Mouse (Mus musculus) adrenal gland, postnatal 14 days (tissue): ENCODE results near the gene Trpd52l3. TPM values are rescaled to one million over a fixed set of nuclear protein-coding genes. Genes with fewer than 3 reads are reported as not detected.
A peak's percentile ranks its signal among the peaks of the same experiment; 100 is the strongest.

Experiments used
- DNase-seq: peaks from one replicate; pipeline ENCODE4 v3.0.0; 2021; ENCODE audit warnings: mixed read lengths
- total RNA-seq: library from RNA; stranded (reverse); gene quantifications from 2 replicates; pipeline ENCODE4 v1.2.3, GENCODE M21; 2021

The Trpd52l3 gene
- total RNA-seq, 1 experiment from 2014 or later: not detected

DNA sequence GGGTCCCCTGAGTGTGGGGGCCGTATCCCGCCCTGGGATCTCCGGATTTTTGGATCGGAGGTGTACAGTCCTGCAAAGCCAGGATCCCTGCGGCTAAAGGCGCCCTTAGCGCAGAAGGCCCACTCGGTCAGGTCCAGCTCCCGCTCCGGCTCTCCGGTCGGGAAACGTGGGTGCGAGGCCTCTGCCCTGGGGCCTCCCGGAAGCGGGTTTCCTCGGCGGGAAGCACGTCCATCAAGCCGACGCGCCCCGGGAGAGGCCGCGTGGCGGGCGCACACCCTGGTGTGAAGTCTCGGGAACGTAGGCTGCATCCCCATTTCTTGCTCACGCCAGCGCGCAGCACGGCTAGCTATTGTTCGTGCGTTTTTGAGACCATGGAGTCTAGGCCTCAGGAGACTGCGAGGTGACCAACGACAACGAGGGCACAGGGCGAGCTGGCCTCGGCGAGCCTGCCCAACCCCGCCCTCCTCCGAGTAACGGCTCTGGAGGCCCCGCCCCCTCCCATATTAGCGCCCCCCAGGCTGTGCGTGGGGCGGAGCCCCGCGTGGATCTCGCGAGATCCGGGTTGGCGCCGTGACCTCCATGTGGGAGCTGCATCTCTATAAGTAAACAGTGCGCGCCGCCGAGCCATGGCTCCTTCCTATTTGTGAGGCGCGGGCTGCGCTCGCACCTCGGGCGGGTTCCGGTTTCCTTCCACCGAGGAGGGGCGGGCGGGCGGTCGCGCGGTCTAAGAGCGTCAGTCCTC, 26.5 kb downstream of the Trpd52l3 start, which contains the start of gene Uhrf2:
Uhrf2 (plus strand) TSS at position 620 of the 742 bp plus-strand sequence.
- DNase-seq: peak; percentile 99

DNA sequence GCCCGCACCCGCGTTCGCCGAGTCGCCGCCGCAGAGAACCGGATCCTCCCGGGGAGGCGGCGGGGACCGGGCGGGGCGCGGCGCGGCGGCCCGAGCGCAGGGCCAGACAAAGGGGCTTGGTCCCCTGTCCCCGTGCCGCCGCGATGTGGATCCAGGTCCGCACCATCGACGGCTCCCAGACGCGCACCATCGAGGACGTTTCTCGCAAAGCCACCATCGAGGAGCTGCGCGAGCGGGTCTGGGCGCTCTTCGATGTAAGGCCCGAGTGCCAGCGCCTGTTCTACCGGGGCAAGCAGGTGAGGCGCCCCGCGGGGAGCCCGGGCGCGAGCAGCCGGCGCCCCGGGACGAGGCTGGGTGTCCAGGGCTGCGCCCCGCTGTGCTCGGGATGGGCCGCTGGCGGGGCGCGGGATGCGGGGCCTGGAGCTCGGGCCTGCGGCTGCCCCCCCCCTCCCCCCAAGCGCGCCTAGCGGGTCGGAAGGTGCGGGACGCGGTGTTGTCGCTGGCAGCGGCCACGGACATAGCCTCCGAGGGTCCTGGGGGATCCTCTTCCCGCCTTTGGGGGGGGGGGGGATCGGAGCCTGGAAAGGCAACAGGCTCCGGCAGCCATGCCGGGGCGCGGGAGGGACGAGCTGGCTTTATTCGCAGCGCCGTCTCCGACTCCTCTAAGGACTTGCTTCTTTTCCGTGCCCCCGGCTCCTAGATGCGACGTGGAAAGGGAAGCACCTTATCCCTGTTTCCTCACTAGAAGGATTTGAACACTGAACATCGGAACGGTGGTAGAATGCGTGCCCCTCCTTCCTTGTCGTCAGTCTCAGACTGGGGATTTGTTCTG, 27.3 kb downstream of the Trpd52l3 start:
- peak; percentile 34 for DNase-seq

DNA sequence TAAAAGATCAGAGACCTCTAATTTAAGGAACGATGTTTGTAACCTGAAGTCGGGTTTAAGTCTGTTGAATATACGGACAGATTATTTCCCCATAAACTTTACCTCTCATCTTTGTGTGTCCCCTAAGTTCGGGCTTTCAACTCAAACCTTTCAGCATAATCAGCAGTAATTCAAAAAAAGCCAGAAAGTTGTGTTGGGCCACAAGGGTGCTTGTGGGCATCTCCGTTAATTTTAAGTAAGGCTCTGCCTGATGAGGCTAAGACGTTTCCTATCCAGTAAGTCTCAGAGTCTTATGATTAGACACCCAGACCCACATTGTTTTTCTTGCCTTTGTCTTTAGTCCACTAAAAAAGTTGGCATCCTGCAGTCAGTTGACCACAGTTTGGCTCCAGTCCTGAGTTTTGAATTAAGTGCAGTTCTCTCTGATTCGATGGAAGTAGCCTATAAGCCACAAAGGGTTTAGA, 27.9 kb downstream of the Trpd52l3 start:
- DNase-seq: no peak

DNA sequence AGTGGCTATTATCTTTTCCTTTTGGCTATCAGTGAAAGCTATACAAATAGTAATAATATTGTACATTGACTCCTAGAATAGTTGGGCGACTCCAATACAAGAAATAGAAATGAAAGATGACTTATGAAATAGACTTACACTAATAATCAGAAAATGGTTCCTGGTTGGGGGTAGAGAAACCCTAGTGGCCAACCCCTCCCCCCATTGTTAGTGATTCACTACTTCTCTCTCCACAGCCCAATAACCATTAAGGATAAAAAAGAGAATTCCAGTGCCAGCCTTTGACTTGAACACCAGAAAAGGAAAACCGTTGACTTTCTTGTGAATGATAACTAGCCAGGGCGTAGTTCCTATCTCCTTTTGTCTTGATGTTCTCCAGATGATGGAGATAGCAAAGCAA, 28.6 kb downstream of the Trpd52l3 start:
- DNase-seq: no peak

DNA sequence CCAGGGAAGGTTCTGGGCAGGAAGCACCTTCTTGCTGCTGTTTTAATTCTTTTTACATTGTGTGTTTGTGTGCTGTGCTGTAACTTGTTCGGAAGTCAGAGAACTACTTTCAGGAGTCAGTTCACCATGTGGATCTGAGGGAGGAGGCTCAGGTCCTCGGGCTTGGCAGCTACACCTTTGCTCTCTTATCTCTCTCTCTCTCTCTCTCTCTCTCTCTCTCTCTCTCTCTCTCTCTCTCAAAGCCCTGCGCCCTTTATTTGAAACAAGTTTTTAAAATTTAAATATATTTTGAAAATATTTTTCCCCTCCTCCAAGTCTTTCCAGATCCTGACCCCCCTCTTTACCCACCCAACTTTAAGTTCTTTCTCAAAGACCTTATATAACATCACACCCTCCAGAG, 31.8 kb downstream of the Trpd52l3 start:
- DNase-seq: no peak

DNA sequence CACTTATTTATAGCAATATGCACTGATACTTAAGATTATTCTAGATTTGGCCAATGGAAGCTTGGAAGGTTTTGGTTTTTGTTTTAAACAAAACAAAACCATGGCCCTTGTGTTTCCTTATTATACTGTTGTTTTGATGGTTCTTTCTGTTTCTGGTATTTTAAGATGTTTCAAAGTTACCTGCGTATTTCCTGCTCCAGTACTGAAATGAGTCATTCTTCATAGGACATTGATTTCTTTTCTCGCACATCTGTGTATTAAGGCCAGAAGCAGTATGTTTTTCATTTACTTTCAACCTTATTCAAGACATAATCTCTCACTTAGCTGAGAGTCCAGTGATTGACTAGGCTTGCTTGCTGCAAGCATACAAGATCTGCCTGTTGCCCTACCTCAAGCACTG, 40.1 kb downstream of the Trpd52l3 start:
- DNase-seq: no peak

DNA sequence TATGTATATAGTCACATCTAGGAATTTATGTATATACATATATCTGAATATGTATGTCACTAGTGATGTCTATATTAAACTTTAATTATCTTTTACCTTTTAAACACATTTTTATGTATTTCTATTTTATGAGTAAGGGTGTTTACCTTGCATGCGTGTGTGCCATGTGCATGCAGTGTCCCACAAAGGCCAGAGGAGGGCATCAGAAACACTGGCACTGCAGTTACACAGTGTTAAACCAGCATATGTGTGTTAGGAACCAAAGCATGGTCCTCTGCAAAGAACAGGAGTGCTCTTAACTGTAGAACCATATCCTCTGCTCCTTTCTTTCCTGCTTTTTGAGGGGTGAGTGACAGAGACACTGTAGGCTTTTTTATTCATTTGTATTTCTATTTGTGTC, 41.0 kb downstream of the Trpd52l3 start:
- DNase-seq: no peak

DNA sequence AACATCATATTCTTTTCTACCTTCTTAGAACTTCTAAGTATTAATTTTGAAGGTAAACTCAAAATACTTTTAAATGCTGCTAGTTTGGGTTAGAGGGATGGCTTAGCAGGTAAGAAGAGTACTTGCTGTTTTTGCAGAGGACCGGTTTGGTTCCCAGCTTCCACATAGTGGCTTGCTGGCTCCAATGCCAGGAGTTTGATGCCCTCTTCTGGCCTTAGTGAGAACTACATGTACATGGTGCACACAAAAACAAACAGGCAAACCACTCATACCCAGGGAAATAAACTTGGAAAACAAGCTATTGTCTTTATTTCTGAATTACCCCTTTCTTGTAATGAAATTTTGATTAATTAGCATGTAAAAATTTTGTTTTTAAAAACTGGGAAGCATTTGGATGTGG, 42.3 kb downstream of the Trpd52l3 start:
- DNase-seq: no peak

DNA sequence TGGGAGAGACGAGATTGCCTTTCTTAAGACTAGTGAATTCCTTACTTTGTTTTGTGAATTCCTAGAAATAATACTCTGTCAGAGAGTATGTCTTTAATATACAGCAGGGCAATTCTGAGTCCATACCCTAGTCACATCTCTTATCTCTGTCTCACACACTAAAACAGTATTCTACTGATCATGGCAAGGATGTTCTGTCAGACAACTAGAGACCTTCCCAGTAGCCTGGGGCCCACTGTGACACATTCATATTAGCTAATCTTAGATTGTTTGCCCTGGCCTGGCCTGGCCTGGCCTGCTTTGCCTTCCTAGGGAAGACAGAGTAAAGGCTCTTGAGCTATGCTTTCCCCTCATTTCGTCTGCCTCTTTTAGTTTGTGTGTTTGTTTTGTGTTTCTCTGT, 47.0 kb downstream of the Trpd52l3 start:
- no peak for DNase-seq

DNA sequence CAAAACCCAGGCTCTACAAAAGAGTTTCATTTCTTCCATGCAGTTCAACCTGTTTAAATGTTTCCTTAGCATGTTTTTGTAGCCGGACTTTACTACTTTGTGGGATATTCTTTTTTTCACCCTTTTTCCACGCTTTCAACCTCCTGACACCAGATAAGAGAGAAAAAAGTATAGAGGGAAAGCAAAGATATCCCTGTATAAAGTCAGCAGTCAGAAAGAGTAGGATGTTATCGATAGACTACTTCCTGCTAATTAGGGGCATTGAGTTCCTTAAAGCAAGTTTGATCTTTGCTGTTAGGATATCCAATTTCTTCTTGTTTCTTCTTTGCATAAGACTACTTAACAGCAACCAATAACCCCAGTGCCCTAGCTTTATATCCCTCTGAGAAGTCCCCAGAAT, 47.9 kb downstream of the Trpd52l3 start:
- DNase-seq: no peak

DNA sequence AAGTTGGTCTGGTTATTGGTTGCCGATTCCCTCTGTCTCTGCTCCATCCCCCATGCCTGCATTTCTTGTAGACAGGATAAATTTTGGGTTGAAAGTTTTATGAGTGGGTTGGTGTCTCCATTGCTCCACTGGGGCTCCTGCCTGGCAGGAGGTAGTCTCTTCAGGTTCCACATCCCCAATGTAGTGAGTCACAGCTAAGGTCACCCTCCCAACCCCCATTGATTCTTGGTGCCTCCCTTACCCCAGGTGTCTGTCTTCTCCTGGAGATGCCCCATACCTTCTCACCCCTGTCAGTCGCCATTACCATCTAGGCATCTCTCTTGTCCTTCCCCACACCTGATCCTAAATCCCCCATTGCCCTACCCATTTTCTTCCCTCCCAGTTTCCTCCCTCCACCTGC, 50.6 kb downstream of the Trpd52l3 start:
- no peak for DNase-seq

Other genes with a start within 250 kb of the Trpd52l3 start
- gene 9930021J03Rik, start 197.8 kb upstream of the Trpd52l3 start, total RNA-seq: 16.4 and 16.6 TPM in 2 replicates
- gene Ranbp6, start 190.8 kb upstream of the Trpd52l3 start, total RNA-seq: 13.4 and 16.7 TPM in 2 replicates
- 12.7 and 16.9 TPM in 2 replicates for gene Il33, start 78.7 kb upstream of the Trpd52l3 start, total RNA-seq
- gene Uhrf2, start 26.7 kb downstream of the Trpd52l3 start, total RNA-seq: 42.1 and 43.6 TPM in 2 replicates
- 1.7 and 15.3 TPM in 2 replicates for gene Gldc, start 171.6 kb downstream of the Trpd52l3 start, total RNA-seq
- 1.5 and 45.8 TPM in 2 replicates for gene Mbl2, start 229.2 kb downstream of the Trpd52l3 start, total RNA-seq